Mouse (Mus musculus): ENCODE results near the gene Ssx2ip. TPM values are rescaled to one million over a fixed set of nuclear protein-coding genes. Genes with fewer than 3 reads are reported as not detected.

Gene Ssx2ip
- polyA plus RNA-seq, 1 experiment from 2014 or later = 41.5 TPM

DNA sequence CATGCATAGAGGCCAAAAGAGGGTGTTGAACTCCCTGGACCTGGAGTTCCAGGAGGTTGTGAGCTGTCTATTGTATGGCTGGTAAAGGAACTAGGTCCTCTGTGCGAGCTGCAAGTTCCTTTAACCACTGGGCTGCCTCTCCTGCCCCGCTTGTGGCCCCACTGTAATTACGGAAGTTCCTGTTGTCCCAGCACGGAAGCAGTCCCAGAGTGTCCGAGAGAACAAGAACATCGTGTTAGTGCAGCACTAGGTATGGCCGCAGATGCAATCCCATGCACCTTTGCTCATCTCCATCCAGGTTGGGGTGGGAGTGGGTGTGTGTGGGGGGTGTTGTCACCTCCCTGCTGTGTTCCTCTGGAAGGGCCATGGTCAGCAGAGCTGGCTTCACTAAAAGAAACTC, 40.4 kb downstream of the Ssx2ip start:
- no peak overlapping the region for H3K27ac ChIP-seq
- H3K36me3 ChIP-seq (replicated peaks) = peaks cover 54% of the 10 kb centered on the region
- H3K9me3 ChIP-seq = 0 out of 2 replicates have a peak, but pooled peaks cover 4% of the 10 kb centered on the region
- no peaks in the 10 kb centered on the region for H3K27me3 ChIP-seq (ENCODE audit: poor library complexity, severe bottlenecking)
- WGBS = 92% methylated on average over 7 of the region's 7 CpGs
- peaks cover 1% of the 10 kb centered on the region for H3K4me1 ChIP-seq
- no peak overlapping the region for H3K4me3 ChIP-seq
- no peak for DNase-seq (ENCODE audit: extremely low spot score, low spot score)

DNA sequence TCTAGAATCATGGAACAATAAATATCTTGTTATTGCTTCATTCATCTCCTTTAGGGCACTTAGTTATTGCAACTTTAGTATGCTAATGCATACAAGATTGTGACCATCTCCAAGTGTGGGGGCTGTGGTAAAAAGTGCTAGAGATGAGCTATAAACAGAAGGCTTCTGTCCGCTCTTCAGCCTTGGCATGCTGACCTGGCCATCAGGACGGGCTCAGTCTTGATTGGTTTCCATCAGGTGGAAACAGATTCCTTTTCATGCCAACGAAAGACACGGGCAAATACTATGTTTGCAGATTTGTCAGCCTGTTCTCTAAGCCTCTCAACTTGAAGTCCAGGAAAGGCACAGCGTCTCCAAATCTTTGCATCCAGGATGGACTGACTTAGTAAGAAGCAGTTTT, 42.7 kb downstream of the Ssx2ip start:
- no peak overlapping the region for H3K27ac ChIP-seq
- peaks cover 19% of the 10 kb centered on the region for H3K4me1 ChIP-seq
- WGBS = 92% methylated on average over 5 of the region's 5 CpGs
- DNase-seq (ENCODE audit: extremely low spot score, low spot score) = no peak
- no peak overlapping the region for H3K4me3 ChIP-seq
- peaks cover 33% of the 10 kb centered on the region for H3K36me3 ChIP-seq (replicated peaks)
- H3K27me3 ChIP-seq (ENCODE audit: poor library complexity, severe bottlenecking) = no peaks in the 10 kb centered on the region
- 0 out of 2 replicates have a peak, but pooled peaks cover 4% of the 10 kb centered on the region for H3K9me3 ChIP-seq

DNA sequence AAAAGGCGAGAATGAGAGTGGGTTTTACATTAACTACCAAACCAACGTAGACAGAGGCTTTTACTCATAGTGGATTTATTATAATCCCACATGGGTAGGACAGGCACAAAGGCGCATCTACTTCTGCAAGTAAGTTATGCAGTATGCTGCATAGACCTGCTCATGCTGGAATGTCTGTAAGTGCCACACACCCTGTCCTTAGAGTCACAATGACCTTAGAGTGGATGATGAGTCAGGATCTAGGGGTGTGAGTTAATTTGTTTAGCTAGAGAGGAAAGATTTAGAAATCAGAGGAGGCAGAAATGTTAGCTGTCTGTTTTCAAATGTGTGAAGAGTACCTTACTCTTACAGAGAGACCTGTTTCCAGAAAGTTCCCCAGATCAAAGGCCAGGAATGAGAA, 43.2 kb downstream of the Ssx2ip start:
- no peak overlapping the region for H3K4me3 ChIP-seq
- no peak overlapping the region for H3K27ac ChIP-seq
- 0 out of 2 replicates have a peak, but pooled peaks cover 4% of the 10 kb centered on the region for H3K9me3 ChIP-seq
- 94% methylated on average over 3 of the region's 3 CpGs for WGBS
- H3K27me3 ChIP-seq (ENCODE audit: poor library complexity, severe bottlenecking) = no peaks in the 10 kb centered on the region
- no peak for DNase-seq (ENCODE audit: extremely low spot score, low spot score)
- H3K4me1 ChIP-seq = peaks cover 19% of the 10 kb centered on the region
- peaks cover 29% of the 10 kb centered on the region for H3K36me3 ChIP-seq (replicated peaks)

DNA sequence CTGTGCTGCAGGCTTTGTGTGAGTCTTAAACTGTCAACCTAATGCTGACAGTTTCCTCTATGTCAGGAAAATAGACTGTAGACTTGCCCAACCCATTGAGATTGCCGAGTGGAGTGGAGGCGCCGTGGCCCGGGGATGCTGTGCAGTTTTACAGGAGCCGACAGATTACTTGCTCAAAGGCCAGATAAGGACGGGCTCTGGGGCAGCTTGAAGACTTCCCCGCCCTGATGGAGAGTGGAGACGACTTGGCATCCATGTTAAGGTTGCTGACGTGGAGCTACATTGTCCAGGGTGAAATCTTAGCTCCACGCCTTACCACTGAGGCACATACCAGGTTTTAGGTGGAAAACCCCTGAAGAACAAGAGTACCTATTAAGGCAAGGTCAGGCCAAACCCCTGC, 43.9 kb downstream of the Ssx2ip start:
- 0 out of 2 replicates have a peak, but pooled peaks cover 4% of the 10 kb centered on the region for H3K9me3 ChIP-seq
- no peaks in the 10 kb centered on the region for H3K27me3 ChIP-seq (ENCODE audit: poor library complexity, severe bottlenecking)
- peaks cover 25% of the 10 kb centered on the region for H3K36me3 ChIP-seq (replicated peaks)
- H3K4me1 ChIP-seq = peaks cover 19% of the 10 kb centered on the region
- H3K4me3 ChIP-seq = no peak overlapping the region
- DNase-seq (ENCODE audit: extremely low spot score, low spot score) = no peak
- 91% methylated on average over 10 of the region's 10 CpGs for WGBS
- H3K27ac ChIP-seq = no peak overlapping the region

DNA sequence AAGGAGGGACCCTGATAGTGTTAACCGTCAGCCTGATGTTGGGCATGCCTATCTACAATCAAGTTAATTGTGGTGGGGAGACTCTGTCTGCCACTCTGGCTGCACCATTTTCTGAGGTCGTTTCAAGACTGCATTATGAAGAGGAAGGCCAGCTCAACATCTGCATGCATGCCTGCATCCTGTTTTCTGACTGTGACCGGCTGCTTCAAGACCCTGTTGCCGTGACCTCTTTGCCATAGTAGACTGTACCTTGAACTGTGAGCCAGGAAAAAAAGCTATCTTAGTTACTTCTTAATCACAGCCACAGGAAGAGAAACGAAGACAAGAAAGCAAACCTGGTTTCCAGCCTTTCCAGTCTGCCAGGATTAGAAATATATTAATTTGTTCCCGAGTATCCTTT, 44.5 kb downstream of the Ssx2ip start:
- no peak overlapping the region for H3K27ac ChIP-seq
- H3K4me3 ChIP-seq = no peak overlapping the region
- 82% methylated on average over 6 of the region's 6 CpGs for WGBS
- H3K36me3 ChIP-seq (replicated peaks) = peaks cover 19% of the 10 kb centered on the region
- H3K27me3 ChIP-seq (ENCODE audit: poor library complexity, severe bottlenecking) = no peaks in the 10 kb centered on the region
- DNase-seq (ENCODE audit: extremely low spot score, low spot score) = no peak
- 0 out of 2 replicates have a peak, but pooled peaks cover 4% of the 10 kb centered on the region for H3K9me3 ChIP-seq
- H3K4me1 ChIP-seq = peaks cover 19% of the 10 kb centered on the region

DNA sequence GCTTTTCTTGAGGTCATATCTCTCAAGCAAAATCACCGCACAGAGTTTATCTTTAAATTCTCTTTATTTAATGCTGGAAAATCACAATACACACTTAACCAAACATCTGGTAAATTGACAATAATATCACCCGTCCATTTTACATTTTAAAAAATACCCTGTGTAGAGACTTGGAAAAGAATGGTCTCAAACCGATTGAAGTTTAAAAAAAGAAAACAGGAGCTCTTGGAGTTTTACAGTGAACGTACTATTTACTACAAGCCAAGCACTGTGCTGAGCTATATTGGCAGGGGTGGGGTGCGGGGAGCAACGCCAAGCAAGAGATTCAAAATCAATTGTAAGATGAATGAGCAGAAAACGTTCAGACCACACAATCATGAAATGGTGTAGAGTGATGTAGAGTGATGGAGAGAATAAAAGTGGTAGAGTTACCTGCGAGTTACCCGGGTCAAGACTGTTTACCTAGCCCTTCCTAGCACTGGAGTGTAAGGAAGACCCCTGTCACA, 45.4 kb downstream of the Ssx2ip start, which contains the start of gene Ctbs:
Gene Ctbs, plus strand, starts transcription at position 51 of the 506 bp plus-strand sequence.
- peaks cover 15% of the 10 kb centered on the region for H3K36me3 ChIP-seq (replicated peaks)
- 58% methylated on average over 9 of the region's 9 CpGs for WGBS
- H3K9me3 ChIP-seq = 0 out of 2 replicates have a peak, but pooled peaks cover 4% of the 10 kb centered on the region
- no peaks in the 10 kb centered on the region for H3K27me3 ChIP-seq (ENCODE audit: poor library complexity, severe bottlenecking)
- H3K4me1 ChIP-seq = peaks cover 19% of the 10 kb centered on the region
- DNase-seq (ENCODE audit: extremely low spot score, low spot score) = no peak
- H3K4me3 ChIP-seq = peak within 1 kb of the TSS; percentile 66
- peak within 1 kb of the TSS; percentile 91 for H3K27ac ChIP-seq

DNA sequence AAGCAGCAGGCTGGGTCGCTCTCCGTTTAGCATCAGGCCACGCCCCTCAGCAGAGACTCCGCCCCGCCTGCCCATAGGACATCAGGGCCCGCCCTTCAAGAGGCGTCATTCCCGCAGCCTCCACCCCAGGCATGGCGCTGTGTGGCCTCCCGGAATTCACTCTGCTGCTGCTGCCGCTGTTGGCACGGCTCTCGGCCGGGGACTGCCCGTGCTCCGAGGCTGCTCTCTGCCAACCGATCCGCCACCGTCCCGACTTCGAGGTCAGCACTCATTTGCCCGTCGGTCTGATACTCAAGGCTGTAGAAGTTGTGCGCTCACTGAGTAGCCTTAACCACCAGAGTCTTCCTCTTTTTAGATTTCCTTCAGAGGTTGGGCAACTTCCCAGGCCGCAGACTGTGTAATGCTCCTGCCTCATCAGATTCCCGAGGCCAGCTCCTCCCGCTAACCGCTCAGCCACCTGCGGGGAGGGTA, 46.0 kb downstream of the Ssx2ip start:
- Histone ChIP-seq H3K4me1 (peaks cover 19% of the 10 kb centered on the region), H3K9me3 (0 out of 2 replicates have a peak, but pooled peaks cover 4% of the 10 kb centered on the region), H3K36me3 (replicated peaks) (peaks cover 12% of the 10 kb centered on the region), H3K27ac (peak overlapping the region; percentile 91), H3K27me3 (ENCODE audit: poor library complexity, severe bottlenecking) (no peaks in the 10 kb centered on the region), H3K4me3 (peak overlapping the region; percentile 66)
- peak; percentile 92 for DNase-seq (ENCODE audit: extremely low spot score, low spot score)
- under 1% methylated on average over 29 of the region's 29 CpGs for WGBS

DNA sequence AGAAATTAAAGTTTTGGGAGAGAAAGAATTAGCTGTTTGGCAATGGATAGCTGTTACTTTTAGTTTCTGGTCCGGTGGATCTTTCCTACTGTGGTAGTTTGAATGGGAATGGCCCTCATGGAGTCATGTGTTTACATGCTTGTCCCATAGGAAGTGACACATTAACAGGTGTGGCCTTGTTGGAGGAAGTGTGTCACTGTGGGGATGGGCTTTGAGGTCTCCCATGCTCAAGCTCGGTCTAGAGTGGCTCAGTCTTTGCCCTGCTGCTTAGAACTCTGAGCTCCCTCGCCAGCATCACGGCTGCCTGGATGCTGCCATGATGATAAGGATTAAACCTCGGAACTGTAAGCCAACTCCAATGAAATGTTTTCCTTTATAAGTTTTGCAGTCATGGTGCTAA, 46.9 kb downstream of the Ssx2ip start:
- Histone ChIP-seq H3K4me1 (peaks cover 19% of the 10 kb centered on the region), H3K4me3 (no peak overlapping the region), H3K27ac (no peak overlapping the region), H3K9me3 (no peaks in the 10 kb centered on the region), H3K36me3 (replicated peaks) (0 out of 2 replicates have a peak, but pooled peaks cover 3% of the 10 kb centered on the region), H3K27me3 (ENCODE audit: poor library complexity, severe bottlenecking) (no peaks in the 10 kb centered on the region)
- 85% methylated on average over 5 of the region's 5 CpGs for WGBS
- no peak for DNase-seq (ENCODE audit: extremely low spot score, low spot score)

DNA sequence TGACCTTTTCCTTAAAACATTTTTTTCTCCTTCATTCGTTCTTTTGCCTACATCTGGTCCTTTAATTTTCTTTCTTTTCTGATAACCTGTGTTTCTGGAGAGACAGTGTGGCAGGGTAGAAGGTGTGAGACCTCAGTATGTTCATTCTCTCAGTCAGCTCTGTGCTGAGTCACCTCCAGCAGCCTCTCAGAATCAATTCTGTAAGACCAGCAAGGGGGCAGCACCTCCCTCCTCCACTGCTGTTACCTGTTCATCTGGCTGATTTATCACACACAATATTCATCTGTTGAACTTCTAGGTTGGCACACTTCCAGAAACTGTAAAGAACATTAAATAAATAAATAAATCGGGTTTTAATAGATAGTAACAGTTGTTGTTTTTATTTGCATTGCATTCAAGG, 58.5 kb downstream of the Ssx2ip start:
- Histone ChIP-seq H3K4me3 (no peak overlapping the region), H3K4me1 (no peaks in the 10 kb centered on the region), H3K27ac (no peak overlapping the region), H3K9me3 (no peaks in the 10 kb centered on the region), H3K27me3 (ENCODE audit: poor library complexity, severe bottlenecking) (no peaks in the 10 kb centered on the region), H3K36me3 (replicated peaks) (0 out of 2 replicates have a peak, but pooled peaks cover under 1% of the 10 kb centered on the region)
- DNase-seq (ENCODE audit: extremely low spot score, low spot score) = no peak
- 70% methylated on average over 2 of the region's 2 CpGs for WGBS

DNA sequence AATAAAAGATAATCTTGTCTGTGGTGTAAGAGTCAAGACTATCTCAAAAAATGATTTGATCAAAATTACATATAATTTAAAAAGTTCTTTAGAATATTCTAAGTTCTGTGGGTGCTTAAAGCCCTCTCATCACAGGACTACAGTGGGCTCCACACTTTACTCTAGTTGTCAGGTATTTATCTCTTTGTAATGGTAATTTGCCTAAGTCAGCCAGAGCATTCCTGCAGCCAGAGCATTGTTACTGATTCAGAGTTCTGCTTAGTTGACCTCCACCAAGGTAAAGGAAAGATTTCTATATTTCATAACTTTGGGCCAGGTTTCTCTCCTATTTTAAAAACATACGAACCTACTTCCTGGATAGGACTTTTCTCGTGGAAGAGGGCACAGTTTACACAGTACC, 64.8 kb downstream of the Ssx2ip start:
- no peaks in the 10 kb centered on the region for H3K27me3 ChIP-seq (ENCODE audit: poor library complexity, severe bottlenecking)
- DNase-seq (ENCODE audit: extremely low spot score, low spot score) = no peak
- no peaks in the 10 kb centered on the region for H3K4me1 ChIP-seq
- H3K36me3 ChIP-seq (replicated peaks) = no peaks in the 10 kb centered on the region
- no peak overlapping the region for H3K27ac ChIP-seq
- no peaks in the 10 kb centered on the region for H3K9me3 ChIP-seq
- WGBS = 82% methylated on average over 2 of the region's 2 CpGs
- H3K4me3 ChIP-seq = no peak overlapping the region

DNA sequence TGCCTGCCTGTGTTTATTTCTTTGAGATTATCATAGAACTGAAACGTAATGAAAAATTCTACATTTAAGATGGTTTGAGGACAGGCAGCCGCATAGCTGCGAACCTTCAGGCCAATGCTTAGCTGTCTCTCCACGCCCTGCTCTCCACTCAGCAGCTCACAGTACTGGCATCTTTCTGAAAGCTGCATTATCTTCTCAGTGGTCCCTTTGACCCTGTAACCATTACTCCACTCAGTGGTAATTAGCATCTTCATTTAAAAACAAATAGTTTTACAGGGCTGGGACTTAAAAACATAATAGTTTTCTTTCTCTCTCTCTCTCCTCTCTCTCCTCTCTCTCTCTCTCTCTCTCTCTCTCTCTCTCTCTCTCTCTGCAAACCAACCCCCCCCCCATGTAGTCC, 68.2 kb downstream of the Ssx2ip start:
- Histone ChIP-seq H3K27ac (no peak overlapping the region), H3K4me1 (no peaks in the 10 kb centered on the region), H3K4me3 (no peak overlapping the region), H3K9me3 (no peaks in the 10 kb centered on the region), H3K27me3 (ENCODE audit: poor library complexity, severe bottlenecking) (no peaks in the 10 kb centered on the region), H3K36me3 (replicated peaks) (no peaks in the 10 kb centered on the region)
- no peak for DNase-seq (ENCODE audit: extremely low spot score, low spot score)
- 72% methylated on average over 4 of the region's 4 CpGs for WGBS

DNA sequence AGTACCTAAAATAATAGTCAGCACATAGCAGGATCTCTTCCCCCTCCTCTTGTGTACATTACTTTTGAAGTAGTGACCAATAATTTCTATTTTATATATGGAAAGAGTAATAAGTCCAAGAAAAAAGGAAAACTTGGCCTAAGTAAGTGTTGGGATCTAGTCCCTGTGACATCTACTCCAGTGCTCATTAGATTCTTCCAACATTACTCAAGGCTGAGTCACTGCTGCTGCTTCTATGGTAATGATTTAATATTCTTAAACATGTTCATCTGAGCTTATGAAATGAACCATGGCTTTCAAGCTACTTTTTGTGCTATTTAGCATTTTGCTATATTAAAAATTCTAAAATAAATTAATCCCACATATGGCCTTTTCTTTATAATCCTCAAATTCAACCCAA, 69.3 kb downstream of the Ssx2ip start:
- no peak for DNase-seq (ENCODE audit: extremely low spot score, low spot score)
- Histone ChIP-seq H3K4me3 (no peak overlapping the region), H3K4me1 (no peaks in the 10 kb centered on the region), H3K36me3 (replicated peaks) (no peaks in the 10 kb centered on the region), H3K27ac (no peak overlapping the region), H3K9me3 (no peaks in the 10 kb centered on the region), H3K27me3 (ENCODE audit: poor library complexity, severe bottlenecking) (no peaks in the 10 kb centered on the region)

DNA sequence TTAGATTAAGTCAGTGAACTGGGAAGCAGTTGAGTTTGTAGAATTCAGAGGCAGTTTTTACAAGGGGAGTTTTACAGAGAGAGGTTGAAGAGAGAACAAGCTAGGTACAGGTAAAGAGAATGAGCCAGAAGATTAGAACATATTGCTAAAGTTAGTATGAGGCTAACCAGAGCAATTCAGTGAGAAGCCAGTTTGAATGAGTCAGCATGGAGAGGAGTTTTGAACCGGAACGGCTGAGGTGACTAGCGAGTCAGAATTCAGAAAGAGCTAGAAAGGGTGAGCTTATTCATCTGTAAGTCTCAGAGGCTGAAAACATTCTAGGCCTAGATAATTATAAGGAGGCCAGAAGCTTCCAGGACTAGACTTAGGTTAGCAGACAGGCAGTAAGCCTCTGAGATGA, 70.0 kb downstream of the Ssx2ip start:
- DNase-seq (ENCODE audit: extremely low spot score, low spot score) = no peak
- H3K27me3 ChIP-seq (ENCODE audit: poor library complexity, severe bottlenecking) = no peaks in the 10 kb centered on the region
- H3K4me3 ChIP-seq = no peak overlapping the region
- no peaks in the 10 kb centered on the region for H3K36me3 ChIP-seq (replicated peaks)
- H3K27ac ChIP-seq = no peak overlapping the region
- no peaks in the 10 kb centered on the region for H3K4me1 ChIP-seq
- 94% methylated on average over 3 of the region's 3 CpGs for WGBS
- no peaks in the 10 kb centered on the region for H3K9me3 ChIP-seq
